Mouse (Mus musculus) urinary bladder, postnatal 4 days (tissue): ENCODE measurements around the gene Eml1.

ENCODE experiments used
- DNase-seq, 2 experiments: peaks; one replicate each; pipeline ENCODE4 v3.0.0; 2021 to 2022; ENCODE audit warnings: low spot score in 2 of 2

Gene Eml1

DNA sequence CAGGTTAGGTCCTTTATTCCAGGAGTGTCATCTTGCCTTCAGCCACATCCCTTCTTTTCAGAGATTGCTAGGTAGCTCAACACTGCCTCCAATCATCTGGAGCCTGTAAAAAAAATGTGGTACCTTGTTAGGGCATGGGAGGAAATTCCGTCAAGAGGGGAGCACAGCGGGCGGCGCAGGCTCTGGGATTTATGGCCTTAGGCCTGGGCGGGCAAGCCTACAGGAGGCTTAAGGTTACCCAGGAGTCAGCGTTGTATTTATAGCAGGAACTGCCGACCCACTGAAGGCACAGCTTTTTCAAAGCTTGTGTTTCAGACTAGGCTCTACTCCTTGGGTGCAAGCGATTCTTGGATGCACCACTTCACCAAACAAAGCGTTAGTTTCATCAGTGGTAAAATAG lies 2.9 kb downstream of the Eml1 start:
- DNase-seq, result no peak

DNA sequence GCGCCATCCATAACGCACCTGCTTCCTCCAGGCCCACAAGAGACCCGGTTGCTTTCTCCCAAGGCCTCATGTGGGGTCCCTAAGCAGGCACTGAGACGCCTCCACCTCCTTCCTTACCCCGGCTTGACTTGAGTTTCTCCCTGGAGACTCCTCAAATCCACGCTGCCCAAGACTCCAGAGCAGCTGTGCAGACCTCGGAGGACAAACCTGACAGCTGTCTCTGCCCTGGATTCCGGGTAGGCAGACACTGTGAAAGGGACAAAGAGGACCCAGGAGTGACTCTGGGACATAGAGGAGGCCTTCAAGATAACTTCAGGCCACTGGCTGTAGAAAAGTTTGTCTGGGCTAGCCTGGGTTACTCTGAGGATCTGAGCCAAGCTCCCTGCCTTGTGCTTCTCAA lies 3.9 kb downstream of the Eml1 start:
- DNase-seq, result no peak

DNA sequence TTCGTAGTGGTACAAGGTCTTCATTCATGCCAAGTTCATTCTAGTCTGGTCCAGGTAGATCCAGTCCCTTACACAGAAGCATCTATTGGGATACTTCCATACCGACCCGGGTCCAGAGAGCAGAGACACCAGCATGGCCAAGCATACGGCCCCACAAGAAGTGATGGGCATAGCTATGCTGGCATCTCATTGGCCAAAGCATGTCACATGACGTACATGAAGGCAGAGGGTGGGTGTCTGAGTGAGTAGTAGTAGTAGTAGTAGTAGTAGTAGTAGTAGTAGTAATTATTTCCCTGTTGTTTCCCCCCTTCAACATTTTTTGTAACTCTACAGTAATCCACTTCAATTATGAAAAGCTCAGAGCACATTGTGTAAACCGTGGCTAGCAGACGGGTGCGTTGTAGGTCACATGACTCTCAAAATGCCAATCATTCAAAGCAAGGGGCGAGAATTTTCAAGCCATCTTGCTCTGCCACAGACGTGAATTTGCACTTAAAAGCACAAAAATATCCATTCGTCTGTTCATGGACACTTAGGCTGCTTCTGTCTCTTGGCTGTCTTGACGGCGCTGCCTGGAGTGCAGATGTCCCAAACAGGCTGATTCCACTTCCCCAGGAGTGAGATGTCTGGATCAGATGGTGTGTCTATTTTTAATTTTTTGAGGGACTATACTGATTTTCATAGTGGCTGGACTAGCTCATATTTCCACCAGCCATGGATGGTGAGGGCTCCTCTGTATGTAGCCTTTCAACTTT lies 7.8 kb downstream of the Eml1 start:
- DNase-seq, result no peak

DNA sequence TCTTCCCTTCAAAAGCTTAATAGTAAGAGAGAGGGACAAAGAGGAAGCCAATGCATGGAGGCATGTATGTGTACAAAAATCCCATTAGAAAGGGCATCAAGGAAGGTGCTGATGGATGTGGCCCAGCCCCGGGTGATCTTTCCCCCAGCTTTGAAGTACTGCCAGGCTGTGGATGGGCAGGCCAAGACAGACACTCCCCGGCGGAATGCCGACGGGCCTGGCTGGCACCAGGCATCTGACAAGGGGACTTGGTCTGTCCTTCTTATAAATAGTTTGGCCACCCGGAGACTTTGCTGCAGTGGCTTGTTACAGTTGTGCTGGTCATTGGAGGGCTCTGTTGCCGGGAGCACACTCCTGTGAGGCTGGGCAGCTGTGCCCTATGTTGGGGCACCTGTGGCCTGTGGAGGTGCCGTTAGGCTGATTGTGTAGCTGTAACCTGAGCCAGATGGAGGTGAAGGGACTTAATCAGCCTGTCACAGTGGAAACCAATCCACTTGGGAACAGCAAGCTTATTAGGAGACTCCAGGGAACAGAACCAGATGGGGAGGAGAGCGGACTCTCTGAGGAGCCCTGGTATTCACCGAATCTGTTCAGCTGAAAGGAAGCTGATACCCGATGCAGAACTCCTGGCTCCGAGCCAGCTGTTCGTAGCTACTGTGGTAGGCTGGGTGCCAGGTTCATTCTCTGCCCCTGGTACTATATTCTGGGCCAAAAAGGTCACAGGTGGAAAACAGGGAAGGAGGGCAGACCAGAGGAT lies 15.9 kb downstream of the Eml1 start:
- DNase-seq, result no peak

DNA sequence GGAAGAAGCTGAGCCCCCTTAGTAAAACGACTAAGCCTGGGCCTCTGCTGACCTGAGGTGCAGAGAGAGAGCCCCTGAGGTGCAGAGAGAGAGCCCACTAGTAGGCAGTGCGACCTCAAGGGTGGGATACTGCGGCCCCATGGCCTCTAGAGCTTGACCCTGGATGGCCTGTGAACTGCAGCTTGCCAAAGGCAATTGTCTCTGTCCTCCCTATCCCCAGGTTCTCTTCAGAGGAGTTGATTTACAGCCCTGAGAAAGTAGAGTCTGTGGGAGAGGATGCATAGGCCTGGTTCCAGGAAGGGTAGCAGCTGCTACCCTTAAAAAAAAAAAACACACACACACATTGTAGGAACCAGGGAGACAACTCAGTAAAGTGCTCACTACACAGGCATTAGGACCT lies 19.0 kb downstream of the Eml1 start:
- DNase-seq, result no peak

DNA sequence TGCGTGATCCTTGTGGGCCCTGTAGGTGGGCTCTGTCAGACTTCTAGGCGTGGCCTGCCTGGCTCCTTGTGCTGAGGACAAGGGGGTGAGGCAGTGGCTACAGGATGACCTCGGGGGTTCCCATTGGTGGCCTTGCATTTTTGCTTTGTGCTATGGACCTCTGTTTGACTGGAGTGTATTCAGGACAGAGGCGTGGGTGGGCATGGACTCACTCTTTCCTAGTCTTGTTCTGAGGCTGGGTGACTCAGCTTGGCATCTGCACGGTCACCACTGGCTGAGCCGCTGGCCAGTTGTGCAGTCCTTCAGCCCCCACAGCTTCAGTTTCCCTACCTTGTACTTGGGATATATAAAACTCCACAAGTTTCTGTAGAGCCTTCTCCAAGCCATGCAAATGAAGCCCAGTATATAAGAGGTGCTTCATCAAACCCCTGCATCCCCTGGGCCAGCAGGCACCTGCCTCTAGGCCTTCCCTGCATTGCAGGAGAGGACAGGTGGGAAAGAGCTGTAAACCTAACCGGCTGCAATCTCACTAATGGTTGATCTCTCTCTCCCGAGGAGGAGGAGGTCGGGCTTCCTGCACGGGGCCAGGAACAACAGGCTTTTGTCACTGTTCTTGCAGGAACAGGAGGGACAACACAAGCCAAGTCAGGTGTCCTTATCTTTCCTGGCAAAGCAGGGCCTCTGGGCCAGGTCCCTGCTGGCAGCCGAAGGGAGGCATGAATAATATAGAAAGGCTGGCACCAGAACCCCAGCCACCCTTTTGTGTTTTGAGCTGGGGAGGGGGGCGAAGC lies 21.7 kb downstream of the Eml1 start:
- no peak for DNase-seq

DNA sequence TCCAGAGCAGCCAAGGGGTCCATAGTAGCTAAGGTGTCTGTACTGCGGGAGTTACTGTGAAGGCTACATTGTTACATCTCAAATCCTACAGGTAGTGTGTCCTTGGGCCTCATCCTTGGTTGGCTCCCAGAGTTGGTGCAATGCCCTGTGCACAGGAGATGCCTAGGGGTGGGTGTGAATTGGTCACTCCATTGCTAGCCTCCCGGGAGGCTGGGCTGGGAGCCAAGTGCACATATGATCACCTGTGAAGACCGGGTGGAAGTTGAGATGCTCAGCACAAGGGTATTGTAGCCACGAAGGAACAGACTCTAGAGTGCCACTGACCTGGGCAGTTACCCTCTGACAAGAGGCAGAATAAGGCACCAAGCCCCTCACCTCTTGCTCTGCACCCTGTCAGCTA lies 22.3 kb downstream of the Eml1 start:
- no peak for DNase-seq

DNA sequence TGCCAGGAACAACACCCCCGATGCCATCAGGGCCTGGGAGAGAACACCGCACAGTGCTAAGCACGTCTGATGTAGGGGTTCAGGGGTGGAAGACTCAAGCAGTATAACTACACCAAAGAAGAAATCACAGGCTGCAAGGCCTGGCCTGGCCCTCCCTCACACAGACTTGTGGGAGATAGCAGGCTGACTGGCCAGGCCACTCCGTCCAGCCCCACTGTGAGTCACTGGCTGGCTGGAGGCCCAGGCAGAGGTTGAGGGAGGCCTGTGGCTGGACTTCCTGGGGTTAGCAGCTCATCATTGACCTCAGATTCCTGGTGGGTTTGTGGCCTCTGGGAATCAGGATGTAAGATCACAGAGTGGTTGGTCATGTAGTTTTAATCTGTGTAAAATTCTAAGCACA lies 22.9 kb downstream of the Eml1 start:
- DNase-seq, result peak; percentile 84 to 89

DNA sequence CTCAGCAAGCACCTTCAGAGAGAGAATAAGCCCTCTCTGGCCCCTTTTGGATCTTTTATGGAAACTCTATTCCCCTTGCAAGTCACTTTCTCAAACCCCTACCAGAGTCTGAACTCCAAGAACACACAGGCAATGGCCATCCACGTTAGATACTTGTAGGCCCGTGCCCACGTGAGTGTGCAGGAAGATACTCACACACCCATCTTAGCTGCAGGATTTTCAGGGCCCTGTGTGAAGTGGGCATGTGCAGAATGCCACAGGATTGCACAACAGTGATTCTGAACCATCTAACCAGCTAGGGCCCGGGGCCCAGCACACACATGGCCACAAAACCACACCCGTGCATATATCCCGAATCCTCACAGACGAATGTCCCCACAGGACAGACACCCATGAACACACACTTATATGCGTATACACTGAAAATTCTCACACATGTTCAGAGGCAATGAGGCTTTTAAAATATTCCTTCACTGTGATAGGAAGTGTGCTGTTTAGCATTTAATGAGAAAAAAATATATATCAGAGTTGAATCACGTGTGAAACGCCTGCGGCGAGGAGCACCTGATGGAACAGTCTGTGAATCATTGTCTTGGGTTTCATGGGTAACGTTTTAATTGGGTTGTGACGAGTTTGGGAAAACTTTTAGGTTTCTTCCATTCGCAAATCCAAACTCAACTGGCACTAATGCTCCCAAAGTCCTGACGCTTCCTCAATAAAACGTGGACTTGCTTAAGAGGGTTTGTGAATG lies 24.0 kb downstream of the Eml1 start:
- DNase-seq, result no peak

DNA sequence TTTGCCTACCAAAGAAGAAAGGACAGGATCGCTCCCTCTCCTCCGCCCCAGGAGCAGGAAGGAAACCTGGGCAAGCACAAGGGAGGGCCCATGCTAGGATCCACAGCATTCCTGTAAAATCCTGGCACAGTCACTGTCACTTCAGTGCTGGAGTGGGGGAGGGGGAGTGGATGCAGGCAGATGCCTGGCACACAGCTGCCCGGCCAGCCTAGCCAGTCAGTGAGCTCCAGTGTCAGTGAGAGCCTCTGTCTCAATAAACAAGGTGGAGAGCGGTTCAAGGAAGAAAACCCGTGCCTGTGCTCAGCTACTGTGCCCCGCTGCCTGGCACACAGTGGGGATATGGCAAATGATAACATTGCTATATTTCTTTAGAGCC lies 24.5 kb downstream of the Eml1 start:
- no peak for DNase-seq

DNA sequence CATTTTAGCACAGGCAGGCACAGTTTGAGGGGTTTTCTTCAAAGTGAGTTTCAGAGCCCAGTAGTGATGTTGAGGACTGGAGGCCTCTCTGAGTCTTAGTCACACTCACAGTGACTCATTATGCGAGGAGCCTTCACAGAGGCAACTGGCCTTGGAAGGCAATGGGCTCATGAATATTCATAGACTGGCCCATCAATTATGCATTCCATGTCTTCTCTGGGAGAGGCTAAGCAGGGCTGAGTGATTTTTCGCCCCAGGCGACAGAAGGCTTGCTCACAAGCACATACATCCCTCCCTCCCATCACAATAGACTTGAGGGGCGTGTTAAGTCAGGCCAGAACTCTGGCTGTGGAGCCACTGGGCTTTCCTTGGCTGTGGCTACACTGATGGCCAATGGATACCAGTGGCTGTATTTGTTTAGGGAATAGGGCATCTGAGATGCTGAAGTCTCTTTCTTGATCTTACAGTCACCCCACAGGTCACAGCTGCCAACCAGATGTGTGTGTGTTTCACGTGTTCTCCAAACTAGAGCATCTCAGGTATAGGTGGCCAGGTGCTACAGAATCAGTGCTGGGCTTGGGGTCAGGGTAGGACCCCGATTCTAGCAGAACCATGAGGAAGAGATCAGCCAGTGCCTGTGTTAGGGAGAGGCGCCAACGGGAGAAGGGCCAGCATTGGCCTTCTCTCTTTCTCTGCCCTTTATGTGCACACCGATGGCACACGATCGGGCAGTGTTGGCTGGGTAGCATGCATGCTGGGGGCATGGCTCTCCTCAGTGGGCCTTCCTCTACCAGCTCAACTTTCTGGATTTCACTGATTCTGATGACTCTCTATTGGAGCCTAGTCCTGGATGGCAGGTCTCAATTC lies 25.6 kb downstream of the Eml1 start:
- DNase-seq, result no peak

DNA sequence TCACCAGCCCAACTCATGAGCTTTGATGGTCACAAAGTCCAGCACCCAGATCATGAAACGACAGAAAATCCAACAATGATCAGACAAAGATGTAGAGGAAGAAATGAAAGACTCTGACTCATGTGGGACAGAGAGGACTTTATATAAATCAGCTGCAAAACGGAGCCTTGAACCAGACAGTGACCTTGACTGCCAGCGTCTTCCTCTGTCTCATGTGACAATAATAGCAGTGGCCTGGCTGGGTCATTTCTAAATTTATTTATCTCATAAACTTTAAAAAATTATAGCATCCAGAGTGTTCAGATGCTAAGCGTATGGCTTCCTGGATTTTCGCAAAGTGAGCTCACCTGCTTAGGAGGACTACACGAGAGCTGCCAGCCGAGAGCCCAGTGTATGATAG lies 27.9 kb downstream of the Eml1 start:
- no peak for DNase-seq

DNA sequence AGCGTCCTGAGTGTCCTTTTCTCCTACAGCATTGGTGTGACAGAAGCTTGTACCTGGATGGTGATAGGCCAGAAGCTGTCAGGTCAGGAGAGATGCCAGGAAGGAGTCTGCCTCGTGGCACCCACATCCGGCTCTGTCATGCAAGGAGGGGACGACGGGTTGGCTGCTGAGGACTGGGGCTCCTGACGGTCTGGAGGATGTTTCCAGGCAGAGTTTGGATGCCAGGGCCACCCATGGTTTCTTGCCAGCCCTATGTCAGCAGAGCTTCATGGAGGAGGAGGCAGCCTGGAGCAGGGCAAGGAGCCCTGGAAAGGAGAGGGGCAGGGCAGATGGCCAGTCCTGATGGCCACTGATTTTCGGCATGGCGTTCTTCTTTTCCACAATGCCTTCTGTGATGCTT lies 28.4 kb downstream of the Eml1 start:
- DNase-seq, result no peak

DNA sequence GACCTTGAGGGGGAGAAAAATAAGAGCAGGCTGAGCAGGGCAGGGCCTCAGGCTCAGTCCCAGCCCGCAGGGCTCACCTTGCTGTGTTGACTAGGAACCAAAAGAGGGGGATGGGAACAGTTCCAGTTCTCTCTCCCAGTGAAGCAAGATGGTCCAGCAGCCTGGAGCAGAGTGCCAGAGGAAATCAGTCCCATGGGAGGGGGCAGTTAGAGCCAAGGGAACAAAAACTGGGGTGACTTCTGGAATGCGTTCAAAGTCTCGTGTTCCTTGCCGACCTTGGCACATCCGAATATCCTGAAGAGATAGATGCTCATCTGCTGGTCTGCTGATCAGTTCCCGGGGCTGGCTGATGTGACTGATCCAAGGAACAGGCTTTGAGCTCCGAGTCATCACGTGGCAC lies 30.2 kb downstream of the Eml1 start:
- DNase-seq, result no peak

DNA sequence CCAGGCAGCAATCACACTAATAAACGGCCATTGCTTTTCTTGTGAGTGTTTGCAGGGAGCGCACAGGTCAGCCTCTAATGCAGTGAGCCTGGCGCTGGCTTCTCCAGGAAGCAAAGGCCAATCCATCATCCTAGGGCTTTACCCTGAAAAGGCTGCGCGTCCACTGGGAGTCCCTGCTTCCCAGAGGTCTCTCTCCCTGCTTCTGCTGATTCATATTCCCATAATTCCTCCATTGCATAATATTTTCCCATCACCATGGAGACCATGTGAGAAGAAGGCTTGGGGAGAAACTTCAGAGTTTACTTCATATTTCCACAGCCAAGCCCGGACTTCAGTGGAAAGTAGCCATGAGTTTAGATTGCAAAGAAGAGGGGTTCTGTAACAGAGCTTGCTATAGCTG lies 33.2 kb downstream of the Eml1 start:
- peak in 1 of 2 experiments; percentile 39 for DNase-seq

DNA sequence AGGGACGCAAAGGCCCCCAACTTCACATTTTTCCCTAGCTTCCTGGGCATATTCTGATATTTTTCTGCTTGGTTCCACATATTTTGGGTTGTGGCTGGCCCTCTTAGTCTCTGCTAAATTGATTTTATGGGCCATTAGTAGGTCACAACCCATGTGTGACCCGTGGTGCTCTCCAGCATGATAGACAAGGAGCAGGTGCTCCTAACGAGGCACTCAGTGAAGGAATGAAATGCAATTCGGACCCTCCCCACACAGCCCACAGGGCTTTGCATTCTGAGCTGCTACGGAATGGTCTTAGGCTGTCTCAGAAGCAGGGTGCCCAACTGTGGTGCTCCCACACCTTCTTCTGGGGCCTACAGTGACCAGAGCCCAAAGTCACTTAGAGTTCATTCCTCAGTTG lies 38.3 kb downstream of the Eml1 start:
- no peak for DNase-seq

DNA sequence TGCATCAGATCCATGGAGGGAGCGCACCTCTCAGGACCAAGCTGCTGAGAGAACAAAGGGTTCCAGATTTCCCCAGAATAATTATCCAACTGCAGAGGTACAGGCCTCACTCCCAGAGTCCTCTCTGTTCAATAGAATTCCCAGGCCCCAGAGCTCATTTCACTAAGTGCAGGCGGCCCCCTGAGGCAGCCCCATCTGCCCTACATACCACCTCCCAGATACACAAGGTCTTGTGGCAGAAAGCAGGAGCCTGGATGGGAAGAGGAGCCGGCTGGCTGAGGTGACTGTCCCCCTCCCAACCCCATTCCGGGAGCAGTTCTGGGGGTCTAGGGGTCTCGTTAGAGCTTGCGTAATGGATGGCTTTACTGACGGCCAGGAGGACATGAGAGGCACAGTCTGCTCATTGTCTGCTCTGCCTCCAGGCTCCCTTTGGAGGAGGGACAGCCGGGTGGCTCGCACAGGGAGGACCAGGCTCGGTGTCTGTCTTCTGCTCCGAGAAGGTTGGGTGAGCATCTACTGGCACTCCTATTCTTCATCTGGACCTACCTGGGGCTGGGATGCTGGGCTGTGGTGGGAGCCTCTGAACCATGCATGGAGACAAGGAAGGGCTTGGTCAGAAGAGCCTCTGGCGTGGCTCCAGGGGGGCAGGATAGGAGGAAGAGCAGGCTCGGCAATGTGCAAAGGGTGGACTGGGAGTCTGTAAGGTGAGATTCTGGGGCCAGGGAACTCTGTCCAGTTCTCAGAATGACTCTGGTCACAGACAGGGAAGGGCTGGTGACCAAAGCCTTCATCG lies 39.9 kb downstream of the Eml1 start:
- no peak for DNase-seq

DNA sequence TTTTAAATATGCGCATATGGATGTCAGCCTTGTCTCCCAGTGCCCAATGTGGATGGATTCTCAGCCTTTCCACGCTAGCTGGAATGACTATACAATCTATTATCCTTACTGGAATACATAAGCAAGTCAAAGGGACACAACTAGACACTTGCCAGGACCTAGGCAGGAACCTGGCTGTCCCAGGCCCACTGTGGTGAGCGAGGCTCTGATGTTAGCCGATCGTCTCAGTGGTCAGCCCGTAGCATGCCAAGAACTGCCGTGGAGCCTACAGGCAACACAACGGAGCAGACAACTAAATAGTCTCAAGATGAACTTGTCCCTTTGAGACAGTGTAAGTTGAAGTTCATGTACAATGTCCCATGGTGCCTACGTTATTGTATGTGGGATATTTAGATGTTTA lies 44.2 kb downstream of the Eml1 start:
- no peak for DNase-seq

DNA sequence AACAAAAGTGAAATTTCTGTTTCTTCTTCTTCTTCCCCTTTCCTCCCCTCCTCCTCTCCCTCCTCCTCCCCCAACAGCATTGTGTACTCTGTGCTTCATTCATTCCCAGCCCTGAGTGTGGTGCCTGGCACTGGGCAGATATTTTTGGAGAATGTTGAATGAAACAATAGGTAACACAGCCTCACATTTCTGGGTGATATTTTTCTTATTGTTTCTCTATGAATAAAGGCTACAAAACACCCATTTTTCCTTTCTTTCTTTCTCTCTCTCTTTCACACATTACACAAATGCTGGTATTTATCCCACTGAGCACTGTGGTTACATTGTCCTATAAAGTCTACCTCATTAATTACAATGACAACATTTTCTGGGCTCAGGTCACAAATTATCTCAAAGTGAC lies 48.8 kb downstream of the Eml1 start:
- DNase-seq, result no peak

DNA sequence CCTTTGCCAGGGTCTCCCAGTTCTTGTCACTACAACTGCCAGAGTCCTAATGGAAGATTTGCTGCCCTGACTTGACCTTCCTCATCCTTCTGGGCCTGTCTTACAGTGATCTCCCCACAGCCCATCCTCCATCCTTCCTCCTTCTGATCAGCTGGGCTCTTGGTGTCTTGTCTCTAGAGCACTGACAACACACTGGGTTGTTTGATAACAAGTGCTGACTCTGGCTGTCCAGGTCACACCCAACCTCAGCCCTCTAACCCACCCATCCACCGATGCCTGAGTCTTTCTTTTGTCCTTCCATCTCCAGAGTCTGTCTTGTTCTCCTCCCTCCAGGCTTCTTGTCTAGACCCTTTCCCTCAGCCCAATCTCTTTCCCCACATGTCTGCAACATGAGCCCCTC lies 50.7 kb downstream of the Eml1 start:
- no peak for DNase-seq
